Mouse (Mus musculus): Measurements from ENCODE around the gene Mettl7a2. TPM values are rescaled to one million over a fixed set of nuclear protein-coding genes. Genes with fewer than 3 reads are reported as not detected.
A peak's percentile ranks its signal among the peaks of the same experiment; 100 is the strongest.
"Not testable (repeated sequence)": the region's sequence is repeated elsewhere in the genome, so short reads cannot be mapped to it uniquely, and the experiment has no call there.

Mettl7a2 gene
- polyA plus RNA-seq, 1 experiment from 2014 or later = not detected

DNA sequence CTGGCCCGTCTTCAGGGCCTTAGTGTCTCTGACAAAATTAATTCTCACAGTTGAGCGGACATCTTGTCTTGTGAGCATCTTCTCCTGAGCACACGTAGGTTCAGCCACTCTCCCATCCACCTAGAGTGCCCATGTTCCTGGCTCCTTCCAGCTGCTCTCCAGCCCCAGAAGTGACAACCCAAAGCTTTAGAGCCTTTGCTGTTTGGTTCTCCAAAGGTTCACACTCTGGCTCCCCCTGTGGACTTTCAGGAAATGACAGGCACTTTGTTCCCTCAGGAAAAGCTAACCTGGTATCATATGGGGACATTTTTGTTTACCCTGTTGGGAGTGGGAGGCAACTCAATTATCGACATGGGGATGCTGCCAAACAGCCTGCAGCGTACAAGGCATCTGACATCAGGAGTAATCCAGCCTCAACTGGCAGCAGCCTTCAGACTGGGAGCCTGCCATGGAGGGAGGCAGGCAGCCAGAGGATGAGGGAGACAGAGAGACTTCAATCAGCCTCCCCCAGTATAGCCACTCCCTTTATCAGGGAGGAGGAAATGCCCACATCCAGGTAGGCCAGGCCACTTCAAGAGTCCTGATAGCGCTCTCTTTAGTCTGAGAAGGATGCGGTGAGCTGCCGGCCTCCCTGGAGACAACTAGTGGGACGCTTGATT, 25.0 kb downstream of the Mettl7a2 start:
- not testable (repeated sequence) for DNase-seq; H3K27me3 ChIP-seq (ENCODE audit: insufficient read depth, low read length); H3K4me1 ChIP-seq (ENCODE audit: insufficient read depth); H3K36me3 ChIP-seq (replicated peaks; ENCODE audit: insufficient read depth, low read length); H3K4me3 ChIP-seq (ENCODE audit: low read depth, low read length); H3K4me2 ChIP-seq (ENCODE audit: low read depth, low read length); H3K9me3 ChIP-seq (ENCODE audit: low read length); H3K27ac ChIP-seq (ENCODE audit: low read depth); H3K9ac ChIP-seq (replicated peaks)
- peak; percentile 40 for TF ChIP-seq CTCF (IDR thresholded peaks at IDR 0.05; ENCODE audit: low read depth)
- WGBS (ENCODE audit: insufficient replicate concordance) = 36% methylated on average over 3 of the region's 9 CpGs
- ATAC-seq = peak; percentile 84

DNA sequence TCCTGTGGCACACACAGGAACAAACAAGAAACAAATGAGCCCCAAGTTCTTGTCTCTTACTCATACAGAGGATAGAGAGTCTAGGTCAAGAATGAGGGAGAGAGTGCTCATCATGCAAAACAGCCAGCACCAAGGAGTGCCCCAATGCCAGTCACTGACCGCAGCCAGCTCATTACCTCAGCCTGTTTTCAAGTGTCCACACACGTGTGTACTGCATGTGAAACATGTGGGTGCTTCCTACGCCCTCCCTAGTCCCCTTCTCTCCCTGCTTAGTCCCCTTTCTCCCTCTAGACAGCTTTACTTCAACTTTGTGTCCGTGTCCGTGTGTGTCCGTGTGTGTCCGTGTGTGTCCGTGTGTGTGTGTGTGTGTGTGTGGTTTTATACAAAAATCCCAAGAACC, 26.7 kb downstream of the Mettl7a2 start:
- ATAC-seq = no peak
- no peaks in the 10 kb centered on the region for H3K27me3 ChIP-seq (ENCODE audit: insufficient read depth, low read length)
- H3K4me1 ChIP-seq (ENCODE audit: insufficient read depth) = 0 out of 2 replicates have a peak, but pooled peaks cover 3% of the 10 kb centered on the region
- H3K4me3 ChIP-seq (ENCODE audit: low read depth, low read length) = no peak overlapping the region
- 85% methylated on average over 8 of the region's 8 CpGs for WGBS (ENCODE audit: insufficient replicate concordance)
- H3K36me3 ChIP-seq (replicated peaks; ENCODE audit: insufficient read depth, low read length) = no peaks in the 10 kb centered on the region
- DNase-seq = no peak
- no peak overlapping the region for H3K4me2 ChIP-seq (ENCODE audit: low read depth, low read length)
- no peaks in the 10 kb centered on the region for H3K9me3 ChIP-seq (ENCODE audit: low read length)
- no peak overlapping the region for H3K9ac ChIP-seq (replicated peaks)
- TF ChIP-seq EP300 (IDR thresholded peaks at IDR 0.05; ENCODE audit: low read depth) (no peak), CTCF (IDR thresholded peaks at IDR 0.05; ENCODE audit: low read depth) (no peak)
- no peak overlapping the region for H3K27ac ChIP-seq (ENCODE audit: low read depth)

DNA sequence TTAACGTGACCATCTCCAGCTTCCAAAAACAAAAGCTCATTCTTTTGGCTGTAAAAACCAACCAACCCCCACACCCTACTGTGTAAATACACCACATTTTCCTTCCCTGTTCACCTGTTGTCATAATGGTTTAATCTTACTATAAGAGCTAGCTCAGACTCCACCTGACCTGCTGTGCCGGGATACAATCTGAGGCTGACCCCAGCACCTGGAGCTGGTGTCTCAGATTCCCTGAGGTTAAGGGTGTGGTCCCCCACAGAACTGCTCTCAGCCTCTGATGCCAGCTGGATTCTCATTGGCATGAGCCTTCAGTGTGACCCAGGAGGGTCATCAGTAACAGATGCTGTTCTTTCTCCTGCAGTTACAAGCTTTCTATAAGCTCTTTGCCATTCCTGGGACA, 27.1 kb downstream of the Mettl7a2 start:
- 63% methylated on average over 2 of the region's 2 CpGs for WGBS (ENCODE audit: insufficient replicate concordance)

DNA sequence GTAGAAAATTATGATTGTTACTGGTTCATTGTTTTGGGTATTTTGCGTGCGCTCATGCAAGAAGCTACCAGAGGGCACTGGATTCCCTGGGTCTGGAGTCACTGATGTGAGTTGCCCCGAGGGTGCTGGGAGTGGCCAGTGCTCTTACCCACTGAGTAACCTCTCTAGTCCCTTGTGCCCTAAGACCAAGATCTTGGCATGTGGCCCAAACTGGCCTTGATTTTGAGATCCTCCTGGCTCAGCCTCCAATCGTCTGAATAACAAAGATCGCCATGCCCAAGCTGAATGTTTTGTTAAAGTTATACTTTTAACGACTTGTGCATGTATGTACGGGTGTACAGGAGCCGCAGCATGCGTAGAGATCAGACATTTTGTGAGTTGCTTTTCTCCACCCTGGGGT, 32.7 kb downstream of the Mettl7a2 start:
- TF ChIP-seq CTCF (IDR thresholded peaks at IDR 0.05; ENCODE audit: low read depth) = no peak
- no peak for TF ChIP-seq EP300 (IDR thresholded peaks at IDR 0.05; ENCODE audit: low read depth)
- no peak overlapping the region for H3K4me2 ChIP-seq (ENCODE audit: low read depth, low read length)
- 0 out of 2 replicates have a peak, but pooled peaks cover 2% of the 10 kb centered on the region for H3K36me3 ChIP-seq (replicated peaks; ENCODE audit: insufficient read depth, low read length)
- H3K4me1 ChIP-seq (ENCODE audit: insufficient read depth) = peaks cover 9% of the 10 kb centered on the region; the same call in 1 of the 2 replicates
- H3K27ac ChIP-seq (ENCODE audit: low read depth) = no peak overlapping the region
- DNase-seq = no peak
- no peak for ATAC-seq
- WGBS (ENCODE audit: insufficient replicate concordance) = 86% methylated on average over 9 of the region's 9 CpGs
- H3K27me3 ChIP-seq (ENCODE audit: insufficient read depth, low read length) = no peaks in the 10 kb centered on the region
- H3K4me3 ChIP-seq (ENCODE audit: low read depth, low read length) = no peak overlapping the region
- H3K9me3 ChIP-seq (ENCODE audit: low read length) = no peaks in the 10 kb centered on the region
- H3K9ac ChIP-seq (replicated peaks) = no peak overlapping the region

More for the DNA sequence above, 27.1 kb downstream of the Mettl7a2 start:
- Histone ChIP-seq H3K4me2 (ENCODE audit: low read depth, low read length) (no peak overlapping the region), H3K27ac (ENCODE audit: low read depth) (no peak overlapping the region), H3K4me3 (ENCODE audit: low read depth, low read length) (no peak overlapping the region), H3K9ac (replicated peaks) (no peak overlapping the region), H3K9me3 (ENCODE audit: low read length) (no peaks in the 10 kb centered on the region), H3K27me3 (ENCODE audit: insufficient read depth, low read length) (no peaks in the 10 kb centered on the region), H3K4me1 (ENCODE audit: insufficient read depth) (0 out of 2 replicates have a peak, but pooled peaks cover 3% of the 10 kb centered on the region), H3K36me3 (replicated peaks; ENCODE audit: insufficient read depth, low read length) (no peaks in the 10 kb centered on the region)
- TF ChIP-seq EP300 (IDR thresholded peaks at IDR 0.05; ENCODE audit: low read depth) = no peak
- TF ChIP-seq CTCF (IDR thresholded peaks at IDR 0.05; ENCODE audit: low read depth) = no peak
- ATAC-seq = no peak
- no peak for DNase-seq

DNA sequence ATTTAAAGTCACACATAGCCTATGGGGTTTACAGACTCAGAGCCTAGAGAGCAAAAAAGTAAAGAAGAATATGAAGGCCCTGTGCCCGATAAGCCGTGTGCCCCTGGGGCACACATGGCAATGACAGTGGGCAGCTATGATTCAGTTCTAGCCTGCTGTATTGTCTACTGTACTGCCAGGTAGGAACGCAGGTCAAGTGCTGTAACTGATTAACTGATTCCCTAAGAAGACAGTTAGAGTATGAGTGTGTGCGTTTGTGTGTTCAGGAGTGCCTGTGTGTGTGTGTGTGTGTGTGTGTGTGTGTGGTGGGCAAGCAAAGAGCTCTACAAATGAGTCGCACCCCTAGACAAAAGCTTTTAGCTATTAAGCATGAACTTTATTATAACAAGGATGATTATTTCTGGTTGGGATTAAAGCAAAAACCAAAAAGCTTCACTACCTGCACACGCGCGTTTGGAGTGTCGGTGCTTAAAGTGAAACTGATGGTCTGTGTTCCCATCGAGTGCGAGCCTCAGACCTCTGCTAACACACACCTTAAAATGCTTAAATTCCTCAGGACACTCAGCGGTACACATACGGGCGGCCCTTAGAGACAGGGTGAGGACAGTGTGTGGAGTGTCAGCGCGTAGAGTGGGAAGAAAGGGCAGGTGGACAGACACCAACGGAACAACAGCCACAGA, 34.7 kb downstream of the Mettl7a2 start:
- 0 out of 2 replicates have a peak overlapping the region, but pooled peaks have one; percentile 6 for H3K4me2 ChIP-seq (ENCODE audit: low read depth, low read length)
- H3K9ac ChIP-seq (replicated peaks) = no peak overlapping the region
- TF ChIP-seq CTCF (IDR thresholded peaks at IDR 0.05; ENCODE audit: low read depth) (no peak), EP300 (IDR thresholded peaks at IDR 0.05; ENCODE audit: low read depth) (no peak)
- H3K9me3 ChIP-seq (ENCODE audit: low read length) = no peaks in the 10 kb centered on the region
- 79% methylated on average over 17 of the region's 17 CpGs for WGBS (ENCODE audit: insufficient replicate concordance)
- no peaks in the 10 kb centered on the region for H3K27me3 ChIP-seq (ENCODE audit: insufficient read depth, low read length)
- peak; percentile 42; the same call in 1 of the 2 replicates for ATAC-seq
- H3K4me3 ChIP-seq (ENCODE audit: low read depth, low read length) = no peak overlapping the region
- peaks cover 12% of the 10 kb centered on the region for H3K4me1 ChIP-seq (ENCODE audit: insufficient read depth)
- no peak for DNase-seq
- peaks cover 2% of the 10 kb centered on the region; the same call in 1 of the 2 replicates for H3K36me3 ChIP-seq (replicated peaks; ENCODE audit: insufficient read depth, low read length)
- peak overlapping the region; percentile 34; the same call in 1 of the 2 replicates for H3K27ac ChIP-seq (ENCODE audit: low read depth)

DNA sequence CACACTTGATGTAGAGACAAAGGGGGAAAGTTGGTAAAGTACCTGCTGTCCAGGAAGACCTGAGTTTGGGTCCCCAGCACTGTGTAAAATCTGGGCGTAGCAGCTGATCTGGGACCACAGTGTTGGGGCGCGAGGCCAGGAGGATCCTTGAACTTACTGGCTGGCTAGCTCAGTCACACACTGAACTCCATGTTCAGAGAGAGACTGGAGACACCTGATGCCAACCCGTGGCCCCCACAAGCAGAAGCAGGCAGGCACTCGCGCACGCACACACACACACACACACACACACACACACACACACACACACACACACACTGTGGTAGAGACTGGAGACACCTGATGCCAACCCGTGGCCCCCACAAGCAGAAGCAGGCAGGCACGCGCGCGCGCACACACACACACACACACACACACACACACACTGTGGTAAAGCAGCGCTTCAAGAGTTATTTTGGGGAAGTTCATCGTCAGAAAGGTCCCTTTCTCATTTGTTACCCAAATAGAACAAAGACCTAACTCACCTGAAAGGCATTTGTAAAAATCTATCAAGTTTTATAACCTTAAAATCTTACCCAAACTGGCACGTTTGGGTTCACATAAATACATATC, 35.3 kb downstream of the Mettl7a2 start:
- peaks cover 4% of the 10 kb centered on the region for H3K36me3 ChIP-seq (replicated peaks; ENCODE audit: insufficient read depth, low read length)
- TF ChIP-seq CTCF (IDR thresholded peaks at IDR 0.05; ENCODE audit: low read depth) (no peak), EP300 (IDR thresholded peaks at IDR 0.05; ENCODE audit: low read depth) (no peak)
- ATAC-seq (no peak), DNase-seq (no peak)
- H3K9me3 ChIP-seq (ENCODE audit: low read length) = no peaks in the 10 kb centered on the region
- no peak overlapping the region for H3K4me3 ChIP-seq (ENCODE audit: low read depth, low read length)
- WGBS (ENCODE audit: insufficient replicate concordance) = 57% methylated on average over 16 of the region's 16 CpGs
- H3K27me3 ChIP-seq (ENCODE audit: insufficient read depth, low read length) = no peaks in the 10 kb centered on the region
- peaks cover 12% of the 10 kb centered on the region for H3K4me1 ChIP-seq (ENCODE audit: insufficient read depth)
- no peak overlapping the region for H3K27ac ChIP-seq (ENCODE audit: low read depth)
- no peak overlapping the region for H3K9ac ChIP-seq (replicated peaks)
- H3K4me2 ChIP-seq (ENCODE audit: low read depth, low read length) = no peak overlapping the region
